Mouse (Mus musculus): Measurements from ENCODE around the gene Cln5. TPM values are rescaled to one million over a fixed set of nuclear protein-coding genes. Genes with fewer than 3 reads are reported as not detected.

Cln5 gene
- polyA plus RNA-seq, 1 experiment = 26.1 TPM

DNA sequence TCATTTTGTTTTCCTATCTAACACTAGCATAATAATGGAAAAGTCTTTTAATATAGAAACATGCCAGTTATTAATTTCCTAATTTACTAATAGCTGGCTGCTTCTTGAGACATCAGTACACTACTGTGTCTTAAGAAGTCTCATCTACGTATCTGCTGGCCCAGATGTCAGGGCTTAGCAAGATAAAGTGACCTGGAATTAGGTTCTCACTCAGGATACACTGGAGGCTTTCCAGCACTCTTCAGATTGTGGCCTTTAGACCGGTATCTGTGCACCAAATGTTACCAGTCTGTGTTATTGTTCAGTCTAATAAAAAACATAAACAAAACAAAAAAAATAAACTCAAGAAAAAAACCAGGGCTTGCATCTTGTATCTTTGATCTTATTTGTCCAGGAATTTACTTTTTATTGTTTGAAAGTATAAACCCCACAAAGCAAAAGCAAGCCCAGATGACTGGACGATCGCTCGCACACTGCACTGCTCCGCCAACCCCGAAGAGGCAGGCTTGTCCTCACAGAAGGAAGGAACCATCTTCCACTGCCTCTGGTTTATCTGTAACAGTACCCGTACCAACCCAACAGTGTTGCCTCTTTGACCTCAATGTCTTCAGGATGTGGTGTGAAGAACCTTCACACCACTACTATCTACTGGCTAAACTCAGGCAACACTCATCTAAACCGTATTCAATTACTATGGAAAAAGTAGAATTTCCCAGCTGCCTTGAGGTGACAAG, 7.4 kb downstream of the Cln5 start:
- no peak overlapping the region for H3K4me3 ChIP-seq (replicated peaks; ENCODE audit: extremely low read depth, low read depth, low read length)
- no peak for DNase-seq
- no peak for TF ChIP-seq CTCF (IDR thresholded peaks at IDR 0.05; ENCODE audit: insufficient read depth, low read length)
- TF ChIP-seq POLR2A (IDR thresholded peaks at IDR 0.05; ENCODE audit: borderline replicate concordance, extremely low read depth, low read depth, low read length) = no peak
- WGBS = 76% methylated on average over 9 of the region's 9 CpGs
- H3K4me1 ChIP-seq (ENCODE audit: control insufficient read depth, insufficient read depth, low read length) = no peaks in the 10 kb centered on the region

DNA sequence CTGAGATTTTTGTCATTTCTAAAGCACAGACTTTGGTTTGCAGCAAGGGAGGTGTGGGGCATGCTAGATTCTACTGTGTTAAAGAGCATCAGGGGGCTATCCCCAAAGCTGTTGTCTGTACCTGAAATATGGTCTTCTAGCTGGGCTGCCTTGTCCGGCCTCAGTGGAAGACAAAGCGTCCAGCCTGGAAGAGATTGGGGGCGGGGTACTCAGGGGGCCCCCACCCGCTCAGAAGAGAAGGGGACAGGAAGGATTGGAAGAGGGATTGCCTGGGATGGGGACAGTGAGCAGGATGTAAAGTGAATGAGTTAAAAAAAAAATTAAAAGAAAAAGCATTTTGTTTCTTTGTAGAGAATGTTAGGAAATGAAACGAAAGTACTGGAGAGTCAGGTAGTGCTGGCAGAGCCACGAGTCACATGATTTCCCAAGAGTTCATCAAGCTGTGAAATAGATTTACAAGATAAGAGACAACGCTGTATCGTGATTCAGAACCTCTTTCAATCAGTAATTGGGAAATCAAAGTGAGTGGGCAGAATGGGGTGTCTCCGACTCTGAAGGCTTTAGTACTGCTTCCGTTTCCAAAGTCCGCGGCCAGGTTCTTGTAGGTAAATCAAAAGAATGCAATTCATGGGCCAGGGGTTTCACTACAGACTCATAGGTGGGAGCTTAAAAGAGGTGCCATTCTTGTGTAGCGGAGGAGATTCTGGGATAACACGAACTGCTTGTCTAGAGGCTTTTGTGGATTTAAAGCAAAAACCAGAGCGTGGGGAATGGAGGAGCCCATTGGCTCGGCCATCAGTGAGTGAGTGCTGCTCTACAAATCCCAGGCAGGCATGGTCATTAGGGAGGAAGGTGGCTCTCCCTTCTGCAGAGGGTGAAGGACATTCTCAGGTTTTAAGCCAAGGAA, 8.2 kb downstream of the Cln5 start:
- TF ChIP-seq POLR2A (IDR thresholded peaks at IDR 0.05; ENCODE audit: borderline replicate concordance, extremely low read depth, low read depth, low read length) (no peak), CTCF (IDR thresholded peaks at IDR 0.05; ENCODE audit: insufficient read depth, low read length) (no peak)
- 75% methylated on average over 16 of the region's 16 CpGs for WGBS

DNA sequence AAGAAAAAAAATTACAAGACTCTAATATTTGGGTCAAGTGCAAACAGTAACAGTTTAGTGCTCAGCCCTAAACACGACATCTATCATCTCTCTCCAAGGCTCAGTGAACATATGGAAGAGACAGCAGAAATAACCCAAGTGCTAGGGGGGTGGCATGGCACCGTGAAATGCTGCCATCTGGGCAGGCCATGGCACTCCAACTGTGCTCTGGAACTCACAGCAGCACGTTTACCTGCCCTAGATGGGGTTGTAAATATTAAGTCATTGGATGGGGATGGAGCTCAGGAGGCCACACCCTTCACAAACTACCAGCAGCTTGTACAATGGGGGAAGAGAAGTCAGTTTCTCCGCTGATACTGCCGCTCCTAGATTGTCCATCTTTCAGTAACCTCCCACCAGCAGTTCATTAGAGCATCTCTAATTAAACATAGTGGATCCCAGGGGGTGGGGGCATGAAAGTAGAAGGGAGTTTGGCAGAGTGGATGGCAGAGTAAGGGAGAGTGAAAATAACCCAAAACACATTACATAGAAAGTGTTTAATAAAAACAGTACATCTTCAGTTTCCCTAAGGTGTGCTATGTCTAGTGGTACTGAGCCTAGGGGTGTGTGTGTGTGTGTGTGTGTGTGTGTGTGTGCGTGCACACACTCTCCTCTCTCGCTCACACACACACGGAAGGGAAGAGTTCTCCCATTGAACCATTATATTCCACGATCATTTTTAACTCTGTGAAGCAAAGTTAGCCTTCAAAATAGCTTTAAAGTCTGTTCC, 9.4 kb downstream of the Cln5 start:
- WGBS = 76% methylated on average over 9 of the region's 9 CpGs
- DNase-seq = no peak
- Histone ChIP-seq H3K4me3 (replicated peaks; ENCODE audit: extremely low read depth, low read depth, low read length) (no peak overlapping the region), H3K4me1 (ENCODE audit: control insufficient read depth, insufficient read depth, low read length) (no peaks in the 10 kb centered on the region)
- TF ChIP-seq POLR2A (IDR thresholded peaks at IDR 0.05; ENCODE audit: borderline replicate concordance, extremely low read depth, low read depth, low read length) (no peak), CTCF (IDR thresholded peaks at IDR 0.05; ENCODE audit: insufficient read depth, low read length) (no peak)

More for the DNA sequence above, 8.2 kb downstream of the Cln5 start:
- Histone ChIP-seq H3K4me1 (ENCODE audit: control insufficient read depth, insufficient read depth, low read length) (no peaks in the 10 kb centered on the region), H3K4me3 (replicated peaks; ENCODE audit: extremely low read depth, low read depth, low read length) (no peak overlapping the region)
- DNase-seq = no peak

DNA sequence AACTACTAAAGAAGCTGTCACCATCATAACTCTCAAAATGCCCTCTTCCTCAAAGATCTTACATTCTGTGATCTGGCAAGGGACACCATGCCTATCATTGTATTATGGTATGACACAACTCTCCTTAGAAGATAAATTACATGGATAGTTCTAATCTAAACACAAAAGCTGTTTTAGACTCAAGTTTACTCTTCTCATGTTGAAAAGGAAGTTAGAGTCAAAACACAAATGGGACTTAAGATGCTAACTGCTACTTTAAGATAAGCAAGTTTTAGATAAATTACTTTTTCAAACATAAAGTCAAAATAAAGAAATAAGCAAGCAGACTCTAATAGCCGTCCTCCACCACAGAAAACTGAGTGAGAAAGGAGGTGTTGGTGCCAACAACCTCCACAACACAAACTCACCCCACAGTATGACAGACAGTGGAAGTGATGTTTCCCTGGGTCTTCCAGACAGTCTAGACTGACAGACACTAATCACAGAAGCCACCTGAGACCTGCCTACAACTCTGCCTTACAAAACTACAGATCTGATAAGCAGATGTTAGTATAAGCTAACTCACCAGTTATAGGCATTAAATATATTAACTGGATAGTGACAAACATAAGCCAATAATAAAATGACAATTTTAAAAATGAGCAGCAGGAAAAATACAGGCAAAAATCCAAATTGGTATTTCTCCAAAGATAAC, 16.0 kb downstream of the Cln5 start:
- 48% methylated on average over 1 of the region's 1 CpGs for whole genome bisulfite sequencing
- TF ChIP-seq POLR2A (IDR thresholded peaks at IDR 0.05; ENCODE audit: borderline replicate concordance, extremely low read depth, low read depth, low read length) (no peak), CTCF (IDR thresholded peaks at IDR 0.05; ENCODE audit: insufficient read depth, low read length) (no peak)
- no peak for DNase-seq
- Histone ChIP-seq H3K4me3 (replicated peaks; ENCODE audit: extremely low read depth, low read depth, low read length) (no peak overlapping the region), H3K4me1 (ENCODE audit: control insufficient read depth, insufficient read depth, low read length) (peaks cover 15% of the 10 kb centered on the region)

DNA sequence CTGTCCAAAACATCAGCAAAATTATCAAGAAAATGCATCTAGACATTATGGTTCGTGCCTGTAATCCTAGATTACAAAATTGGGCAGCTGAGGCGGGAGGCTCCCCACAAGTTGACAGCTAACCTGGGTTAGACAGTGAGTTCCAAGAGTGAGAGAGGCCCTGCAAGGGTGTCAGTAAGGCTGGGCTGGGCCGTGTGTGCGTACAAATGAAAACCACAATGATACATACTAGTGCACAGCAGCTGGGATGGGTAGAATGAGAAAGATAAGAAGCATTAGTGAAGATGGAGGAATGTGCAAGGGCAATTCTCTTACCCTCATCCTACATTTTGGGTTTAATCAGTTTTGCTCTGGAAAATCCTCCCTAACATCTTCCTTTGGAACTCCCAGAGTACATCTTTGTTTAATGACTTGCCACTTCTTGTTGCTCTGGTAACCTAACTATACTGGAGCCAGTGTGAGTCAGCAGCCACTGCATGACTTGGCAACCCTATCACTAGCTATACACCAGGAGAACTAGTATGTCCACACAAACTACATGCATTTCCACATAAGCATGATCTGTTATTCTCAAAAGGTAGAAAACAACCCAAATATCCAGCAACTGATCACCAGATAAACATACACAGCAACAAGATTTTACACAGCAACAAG, 16.8 kb downstream of the Cln5 start:
- TF ChIP-seq POLR2A (IDR thresholded peaks at IDR 0.05; ENCODE audit: borderline replicate concordance, extremely low read depth, low read depth, low read length) (no peak), CTCF (IDR thresholded peaks at IDR 0.05; ENCODE audit: insufficient read depth, low read length) (no peak)
- 74% methylated on average over 4 of the region's 4 CpGs for WGBS
- DNase-seq = no peak
- no peak overlapping the region for H3K4me3 ChIP-seq (replicated peaks; ENCODE audit: extremely low read depth, low read depth, low read length)
- peaks cover 15% of the 10 kb centered on the region for H3K4me1 ChIP-seq (ENCODE audit: control insufficient read depth, insufficient read depth, low read length)

DNA sequence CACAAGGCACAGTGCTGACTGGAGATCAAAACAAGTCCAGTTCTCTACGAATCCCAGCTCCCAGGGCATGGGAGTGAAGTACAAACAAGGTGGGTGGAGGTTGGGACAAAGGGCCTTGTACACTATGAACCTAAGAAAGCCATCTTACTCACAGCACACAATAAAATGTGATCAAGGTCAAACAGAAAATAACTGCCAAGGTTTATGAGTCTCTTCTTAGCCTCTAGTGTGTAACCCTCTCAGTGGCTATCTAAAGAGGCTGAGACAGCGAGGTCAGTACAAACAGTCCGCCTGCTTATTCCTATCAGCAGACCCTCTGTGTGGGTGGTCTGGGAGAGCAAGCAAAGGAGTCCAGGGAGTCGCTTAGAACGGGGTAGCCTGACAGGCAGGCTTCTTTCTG, 17.8 kb downstream of the Cln5 start:
- TF ChIP-seq POLR2A (IDR thresholded peaks at IDR 0.05; ENCODE audit: borderline replicate concordance, extremely low read depth, low read depth, low read length) (no peak), CTCF (IDR thresholded peaks at IDR 0.05; ENCODE audit: insufficient read depth, low read length) (no peak)
- H3K4me1 ChIP-seq (ENCODE audit: control insufficient read depth, insufficient read depth, low read length) = peaks cover 15% of the 10 kb centered on the region
- 76% methylated on average over 5 of the region's 5 CpGs for WGBS
- DNase-seq = no peak
- no peak overlapping the region for H3K4me3 ChIP-seq (replicated peaks; ENCODE audit: extremely low read depth, low read depth, low read length)

DNA sequence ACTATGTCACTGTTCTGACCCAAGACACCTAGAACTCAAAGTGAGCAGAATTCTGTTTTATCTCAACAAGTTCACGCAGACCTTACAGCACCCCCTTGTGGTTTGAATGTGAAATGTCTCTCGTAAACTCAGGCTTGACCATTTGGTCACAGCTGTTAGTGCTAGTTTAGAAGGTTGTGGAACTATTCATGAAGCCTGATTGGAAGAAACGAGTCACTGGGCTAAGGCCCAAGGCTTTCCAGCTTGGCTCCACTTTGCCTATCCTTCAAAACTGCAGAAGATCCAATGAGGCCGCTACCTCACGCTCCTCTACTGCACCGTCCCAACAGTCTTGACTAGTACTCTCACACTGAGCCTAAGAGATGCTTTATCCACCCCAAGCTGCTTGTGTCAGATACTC, 18.6 kb downstream of the Cln5 start:
- DNase-seq = no peak
- WGBS = 58% methylated on average over 6 of the region's 6 CpGs
- H3K4me3 ChIP-seq (replicated peaks; ENCODE audit: extremely low read depth, low read depth, low read length) = no peak overlapping the region
- no peak for TF ChIP-seq POLR2A (IDR thresholded peaks at IDR 0.05; ENCODE audit: borderline replicate concordance, extremely low read depth, low read depth, low read length)
- TF ChIP-seq CTCF (IDR thresholded peaks at IDR 0.05; ENCODE audit: insufficient read depth, low read length) = peak; percentile 16; the same call in 1 of the 2 replicates
- H3K4me1 ChIP-seq (ENCODE audit: control insufficient read depth, insufficient read depth, low read length) = peaks cover 17% of the 10 kb centered on the region

DNA sequence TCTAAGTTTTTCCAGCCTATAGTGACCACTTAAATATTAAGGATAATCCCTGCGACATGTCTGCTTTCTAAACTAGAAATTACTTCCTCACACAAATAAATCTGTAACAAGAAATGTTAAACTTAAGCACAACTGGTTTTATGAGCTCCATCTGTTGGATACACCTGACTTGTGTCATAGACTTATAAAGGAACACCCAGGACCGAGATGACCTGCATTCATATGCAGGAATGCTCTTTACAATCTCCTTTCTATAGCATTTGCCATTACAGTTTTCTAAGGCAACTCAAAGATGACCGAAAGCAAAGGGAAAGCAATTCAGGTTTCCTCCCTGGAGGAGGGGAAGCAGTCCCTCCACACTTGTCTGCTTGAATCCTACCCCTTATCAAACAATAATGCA, 23.2 kb downstream of the Cln5 start:
- TF ChIP-seq POLR2A (IDR thresholded peaks at IDR 0.05; ENCODE audit: borderline replicate concordance, extremely low read depth, low read depth, low read length) (no peak), CTCF (IDR thresholded peaks at IDR 0.05; ENCODE audit: insufficient read depth, low read length) (no peak)
- DNase-seq = no peak
- WGBS = 83% methylated on average over 3 of the region's 3 CpGs
- Histone ChIP-seq H3K4me3 (replicated peaks; ENCODE audit: extremely low read depth, low read depth, low read length) (no peak overlapping the region), H3K4me1 (ENCODE audit: control insufficient read depth, insufficient read depth, low read length) (peaks cover 19% of the 10 kb centered on the region)

Measured in lung, adult 2 months (tissue).